Mouse (Mus musculus): ENCODE results near the gene St6galnac6. TPM values are rescaled to one million over a fixed set of nuclear protein-coding genes. Genes with fewer than 3 reads are reported as not detected.

Gene St6galnac6
- total RNA-seq, 2 experiments from 2014 or later = 114 to 117 TPM

Small RNA genes within 50 kb of the gene (microRNA-seq; reads per million reads assigned to microRNA genes)
- 0 reads per million in 2 experiments for gene Mir1954

Other genes with a start within 250 kb of the St6galnac6 start
- gene Ciz1, start 247.4 kb upstream of the St6galnac6 start, total RNA-seq (2021) = 10 to 100 TPM; 69.8 to 94.5 TPM
- gene Dnm1, start 246.4 kb upstream of the St6galnac6 start, total RNA-seq (2021) = 1,000 to 10,000 TPM; 1,246 to 1,312 TPM
- gene 1110008P14Rik, start 217.8 kb upstream of the St6galnac6 start, total RNA-seq (2021) = 100 to 1,000 TPM; 160 to 170 TPM
- gene Lcn2, start 211.5 kb upstream of the St6galnac6 start, total RNA-seq (2021) = 10 to 100 TPM in 1 of 2 experiments, under 1 TPM in 1; 0.65 to 13.4 TPM
- gene Ptges2, start 203.8 kb upstream of the St6galnac6 start, total RNA-seq (2021) = 10 to 100 TPM; 37.1 to 37.7 TPM
- gene Naif1, start 149.3 kb upstream of the St6galnac6 start, total RNA-seq (2021) = 1 to 10 TPM; 4.2 to 4.4 TPM
- 10 to 100 TPM; 58.1 to 60.0 TPM for gene Slc25a25, start 148.3 kb upstream of the St6galnac6 start, total RNA-seq (2021)
- gene Fam102a, start 64.4 kb upstream of the St6galnac6 start, total RNA-seq (2021) = 10 to 100 TPM; 69.4 to 69.8 TPM
- gene Dpm2, start 28.9 kb upstream of the St6galnac6 start, total RNA-seq (2021) = 10 to 100 TPM; 69.1 to 81.8 TPM
- 1 to 10 TPM; 2.9 to 3.8 TPM for gene Pip5kl1, start 24.9 kb upstream of the St6galnac6 start, total RNA-seq (2021)
- gene 9430097D07Rik, start 24.0 kb upstream of the St6galnac6 start, total RNA-seq (2021) = 1 to 10 TPM in 1 of 2 experiments, under 1 TPM in 1; 0.37 to 1.0 TPM
- 10 to 100 TPM; 35.6 to 41.2 TPM for gene St6galnac4, start 12.6 kb upstream of the St6galnac6 start, total RNA-seq (2021)
- 100 to 1,000 TPM; 114 to 119 TPM for gene Ak1, start 22.0 kb downstream of the St6galnac6 start, total RNA-seq (2021)
- 10 to 100 TPM; 18.9 to 19.2 TPM for gene Eng, start 46.9 kb downstream of the St6galnac6 start, total RNA-seq (2021)
- 10 to 100 TPM in 1 of 2 experiments, 1 to 10 TPM in 1; 9.3 to 11.0 TPM for gene Fpgs, start 104.4 kb downstream of the St6galnac6 start, total RNA-seq (2021)
- gene Cdk9, start 113.4 kb downstream of the St6galnac6 start, total RNA-seq (2021) = 100 to 1,000 TPM; 110 to 117 TPM
- 10 to 100 TPM; 18.7 to 19.1 TPM for gene Sh2d3c, start 121.3 kb downstream of the St6galnac6 start, total RNA-seq (2021)
- 1 to 10 TPM; 1.2 to 1.3 TPM for gene 6330409D20Rik, start 141.3 kb downstream of the St6galnac6 start, total RNA-seq (2021)
- 10 to 100 TPM; 30.0 to 31.6 TPM for gene Tor2a, start 157.5 kb downstream of the St6galnac6 start, total RNA-seq (2021)
- 1 to 10 TPM in 1 of 2 experiments, under 1 TPM in 1; 0.85 to 1.1 TPM for gene Ttc16, start 175.9 kb downstream of the St6galnac6 start, total RNA-seq (2021)
- gene Ptrh1, start 176.1 kb downstream of the St6galnac6 start, total RNA-seq (2021) = 1 to 10 TPM; 5.2 to 6.9 TPM
- under 1 TPM; 0.43 to 0.72 TPM for gene Cfap157, start 184.7 kb downstream of the St6galnac6 start, total RNA-seq (2021)
- 100 to 1,000 TPM; 561 to 604 TPM for gene Stxbp1, start 247.5 kb downstream of the St6galnac6 start, total RNA-seq (2021)